Mouse (Mus musculus) lung, postnatal 4 days (tissue): ENCODE results near the gene E030030I06Rik.
"Not testable (repeated sequence)": the region's sequence is repeated elsewhere in the genome, so short reads cannot be mapped to it uniquely, and the experiment has no call there.

Experiments
- DNase-seq, 2 experiments: peaks; one replicate each; pipeline ENCODE4 v3.0.0; 2021

Gene E030030I06Rik

GRCm38 (mm10) chr10:22151863-22152640 lies 3.0 kb upstream of the E030030I06Rik start:
- DNase-seq: not testable (repeated sequence)

GRCm38 (mm10) chr10:22151056-22151862 lies 2.2 kb upstream of the E030030I06Rik start:
- peak; percentile 34 to 38 for DNase-seq

GRCm38 (mm10) chr10:22150593-22150992 lies 1.5 kb upstream of the E030030I06Rik start:
- peak in 1 of 2 experiments; percentile 24 for DNase-seq

GRCm38 (mm10) chr10:22149691-22150465 lies 808 bp upstream of the E030030I06Rik start:
- peak; percentile 31 to 35 for DNase-seq

- peak; percentile 87 to 88 for DNase-seq
Observed at GRCm38 (mm10) chr10:22148441-22149072, 513 bp downstream of the E030030I06Rik start.

- no peak for DNase-seq
Observed at GRCm38 (mm10) chr10:22142926-22143325, 6.1 kb downstream of the E030030I06Rik start.

- DNase-seq: not testable (repeated sequence)
Observed at GRCm38 (mm10) chr10:22142194-22142593, 6.9 kb downstream of the E030030I06Rik start.

GRCm38 (mm10) chr10:22140665-22141280 lies 8.3 kb downstream of the E030030I06Rik start:
- peak; percentile 84 to 89 for DNase-seq

- no peak for DNase-seq
Observed at GRCm38 (mm10) chr10:22074531-22074930, 74.5 kb downstream of the E030030I06Rik start.

GRCm38 (mm10) chr10:22072739-22073138 lies 76.3 kb downstream of the E030030I06Rik start:
- peak in 1 of 2 experiments; percentile 15 for DNase-seq

- no peak for DNase-seq
Observed at GRCm38 (mm10) chr10:22070576-22070975, 78.5 kb downstream of the E030030I06Rik start.

GRCm38 (mm10) chr10:22070168-22070567 lies 78.9 kb downstream of the E030030I06Rik start:
- DNase-seq: no peak

- DNase-seq: not testable (repeated sequence)
Observed at GRCm38 (mm10) chr10:22067979-22068378, 81.1 kb downstream of the E030030I06Rik start, which contains the start of gene 4930444G20Rik. 4930444G20Rik (minus strand) TSS chr10:22068079.
